23 mouse cellular contexts compared by ENCODE assay signal in genomic region chr11:6710409-6710808, GRCm38 (mm10). TPM values are rescaled to one million over a fixed set of nuclear protein-coding genes. Genes with fewer than 3 reads are reported as not detected.
A peak's percentile ranks its signal among the peaks of the same experiment; 100 is the strongest.
DNase-seq lines count a peak whose midpoint lies in the region; ATAC-seq and TF ChIP-seq lines count a peak whose summit lies in the region.
"Had no signal": no experiment of that assay in that cellular context is flagged by ENCODE, and none has a peak within 500 bp of the region (broad histone marks: within the 10 kb centered on the region; RNA-seq: fewer than 3 reads in every experiment).

No protein-coding gene starts in this region.

- no peaks in the 10 kb centered on the region for H3K4me1 ChIP-seq in liver, postnatal 0 days (ENCODE audit: insufficient read depth)
- H3K4me1 ChIP-seq in liver, embryonic 12.5 days = no peaks in the 10 kb centered on the region
- H3K4me1 ChIP-seq: embryonic facial prominence, embryonic 12.5 days; heart, embryonic 12.5 days; hindbrain, embryonic 15.5 days; limb, embryonic 15.5 days; midbrain, embryonic 13.5 days; neural tube, embryonic 15.5 days had no signal

- peak; percentile 29 for ATAC-seq in liver, postnatal 0 days
- ATAC-seq in liver, embryonic 12.5 days = no peak
- ATAC-seq in erythroid progenitor cell, adult 5-6 weeks (replicated peaks; ENCODE audit: low FRiP score, poor library complexity, severe bottlenecking) = no peak
- ATAC-seq: intestine, embryonic 16.5 days; midbrain, embryonic 13.5 days had no signal

- no peak for TF ChIP-seq CTCF in liver, postnatal 0 days (IDR thresholded peaks at IDR 0.05; ENCODE audit: low read depth)

- 59% methylated on average over 2 of the region's 2 CpGs for WGBS in liver, postnatal 0 days (ENCODE audit: insufficient replicate concordance)
- WGBS in liver, embryonic 12.5 days (ENCODE audit: insufficient replicate concordance) = 57% methylated on average over 2 of the region's 2 CpGs

- no peak overlapping the region for H3K9ac ChIP-seq in liver, postnatal 0 days (replicated peaks)
- H3K9ac ChIP-seq in liver, embryonic 12.5 days = no peak overlapping the region
- H3K9ac ChIP-seq: embryonic facial prominence, embryonic 12.5 days; heart, embryonic 12.5 days; hindbrain, embryonic 15.5 days; limb, embryonic 15.5 days; midbrain, embryonic 13.5 days; neural tube, embryonic 15.5 days had no signal

- no peak for TF ChIP-seq EP300 in liver, postnatal 0 days (IDR thresholded peaks at IDR 0.05; ENCODE audit: low read depth)

- no peak for DNase-seq in liver, postnatal 0 days
- DNase-seq in CD4-positive helper T cell, adult 2 months (ENCODE audit: low read depth, low spot score) = peak; percentile 28
- peak; percentile 61 for DNase-seq in R1 (ENCODE audit: low read depth, low spot score)
- DNase-seq in mesoderm, embryonic 11.5 days (ENCODE audit: low read depth, low spot score) = peak; percentile 40
- no peak for DNase-seq in thymus, postnatal 4 days
- DNase-seq: adrenal gland, postnatal 10 days; cerebellum, adult 9-11 months; heart, postnatal 14 days; lung, postnatal 36 days; right cerebral cortex, postnatal 14 days; spleen, adult 18-20 months; thymus, adult 2 months had no signal

- H3K9me3 ChIP-seq in liver, postnatal 0 days (ENCODE audit: low read length) = no peaks in the 10 kb centered on the region; the same call in 1 of the 2 replicates
- peaks cover 15% of the 10 kb centered on the region; the same call in 1 of the 2 replicates for H3K9me3 ChIP-seq in liver, embryonic 12.5 days (replicated peaks)
- H3K9me3 ChIP-seq: embryonic facial prominence, embryonic 12.5 days; hindbrain, embryonic 15.5 days; limb, embryonic 15.5 days; neural tube, embryonic 15.5 days had no signal

- no peaks in the 10 kb centered on the region for H3K27me3 ChIP-seq in liver, postnatal 0 days (ENCODE audit: insufficient read depth, low read length)
- no peaks in the 10 kb centered on the region for H3K27me3 ChIP-seq in liver, embryonic 12.5 days (replicated peaks)
- H3K27me3 ChIP-seq: embryonic facial prominence, embryonic 12.5 days; hindbrain, embryonic 15.5 days; limb, embryonic 15.5 days; neural tube, embryonic 15.5 days had no signal

- no peak overlapping the region for H3K27ac ChIP-seq in liver, postnatal 0 days (ENCODE audit: low read depth)
- H3K27ac ChIP-seq in liver, embryonic 12.5 days = no peak overlapping the region
- H3K27ac ChIP-seq: embryonic facial prominence, embryonic 12.5 days; hindbrain, embryonic 15.5 days; limb, embryonic 15.5 days; midbrain, embryonic 13.5 days; neural tube, embryonic 15.5 days had no signal

- H3K4me2 ChIP-seq in liver, postnatal 0 days (ENCODE audit: low read depth, low read length) = no peak overlapping the region
- H3K4me2 ChIP-seq in liver, embryonic 12.5 days = no peak overlapping the region
- H3K4me2 ChIP-seq: embryonic facial prominence, embryonic 12.5 days; heart, embryonic 12.5 days; hindbrain, embryonic 15.5 days; limb, embryonic 15.5 days; midbrain, embryonic 13.5 days; neural tube, embryonic 15.5 days had no signal

- H3K36me3 ChIP-seq in liver, postnatal 0 days (replicated peaks; ENCODE audit: insufficient read depth, low read length) = no peaks in the 10 kb centered on the region
- H3K36me3 ChIP-seq in liver, embryonic 12.5 days = no peaks in the 10 kb centered on the region
- H3K36me3 ChIP-seq: embryonic facial prominence, embryonic 12.5 days; heart, embryonic 12.5 days; hindbrain, embryonic 15.5 days; limb, embryonic 15.5 days; midbrain, embryonic 13.5 days; neural tube, embryonic 15.5 days had no signal

- H3K4me3 ChIP-seq in liver, postnatal 0 days (ENCODE audit: low read depth, low read length) = no peak overlapping the region
- H3K4me3 ChIP-seq in liver, embryonic 12.5 days = no peak overlapping the region
- H3K4me3 ChIP-seq: embryonic facial prominence, embryonic 12.5 days; erythroblast, embryonic 14.5 days; heart, embryonic 12.5 days; hindbrain, embryonic 15.5 days; limb, embryonic 15.5 days; midbrain, embryonic 13.5 days; neural tube, embryonic 15.5 days had no signal

RNA-seq across cellular contexts. Expression of gene Ramp3, which starts 52.1 kb away (rescaled TPM):
- 0.20 and 0.28 TPM in 2 replicates for polyA plus RNA-seq in liver, postnatal 0 days (2015; fragmentation: Nextera tagmentation; extraction: Ambion mirVana)
- polyA plus RNA-seq in liver, embryonic 12.5 days (2016; fragmentation: Nextera tagmentation; extraction: Ambion mirVana) = 0.23 and 0.49 TPM in 2 replicates
- total RNA-seq in erythroid progenitor cell, adult 5-6 weeks (2015; ENCODE audit: low replicate concordance) = 2.5 TPM in 1 of 2 replicates, not detected in the other
- not detected in 2 replicates for total RNA-seq in erythroid progenitor cell, adult 5-6 weeks (2017; ENCODE audit: low replicate concordance)
- total RNA-seq: granulocyte monocyte progenitor cell, adult 5-6 weeks had no signal
- polyA plus RNA-seq: erythroblast, embryonic 14.5 days had no signal

Comparison
In these comparisons a context has a peak if more than half of its experiments do, and no peak if none do; other contexts are left out.
1. DNase-seq: peak in CD4-positive helper T cell, adult 2 months (single experiment), R1 (single experiment) and mesoderm, embryonic 11.5 days (single experiment); none in liver, postnatal 0 days (single experiment) and thymus, postnatal 4 days (single experiment).